Mouse (Mus musculus): Measurements from ENCODE around the gene Pah.

The Pah gene

DNA sequence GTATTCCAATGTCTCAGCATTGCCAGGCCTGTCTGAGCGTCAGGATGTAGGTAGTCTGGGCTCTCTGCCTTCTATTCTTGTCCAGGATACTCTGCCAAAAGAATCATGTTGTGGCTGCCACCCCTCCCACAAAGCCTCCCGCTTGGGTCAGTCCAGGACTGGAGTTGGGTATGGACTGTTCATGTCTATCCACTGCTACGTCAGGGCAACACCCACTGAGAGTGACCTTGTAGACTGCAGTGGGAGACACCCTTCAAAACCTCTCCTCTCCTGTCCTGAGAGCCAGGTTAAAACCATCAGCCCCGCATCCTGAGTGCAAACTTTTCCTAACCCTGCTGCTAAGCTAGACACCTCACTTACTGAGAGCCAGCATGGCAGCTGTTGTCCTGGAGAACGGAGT is at the start of gene Pah:
Gene Pah, plus strand, starts transcription at position 150 of the 400 bp plus-strand sequence.
- no peak for DNase-seq (ENCODE audit: extremely low spot score, low read depth, low spot score)

DNA sequence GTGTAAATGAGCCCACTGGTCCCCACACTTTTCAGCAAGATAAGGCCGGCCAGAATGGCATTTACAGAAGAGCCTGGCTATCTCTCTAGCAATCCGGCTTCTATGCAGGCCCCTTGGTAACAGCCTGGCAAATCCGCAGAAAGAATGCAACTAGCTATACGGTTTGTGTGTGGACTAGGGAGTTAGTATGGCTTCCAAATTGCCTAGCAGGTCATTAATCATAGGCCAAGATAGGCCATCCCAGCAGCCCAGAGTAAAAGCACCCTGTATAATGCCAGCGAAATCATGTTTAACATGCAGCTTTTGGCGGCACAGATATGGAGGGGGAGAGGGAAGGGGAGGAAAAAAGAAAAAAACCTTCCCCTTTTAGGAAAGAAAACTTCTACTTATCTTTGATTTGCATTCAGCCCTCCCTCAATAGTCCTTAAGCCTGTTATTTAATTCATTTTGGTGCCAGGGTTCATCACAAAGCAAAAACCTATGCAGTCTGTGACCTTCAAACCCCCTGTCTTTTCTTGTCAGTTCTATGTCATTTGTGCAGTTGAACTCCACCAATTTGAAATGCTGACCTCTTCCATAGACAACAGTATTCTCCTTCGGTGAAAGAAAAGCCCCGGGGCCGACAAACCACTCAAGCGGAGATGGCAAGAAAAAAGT is 48.0 kb upstream of the Pah start:
- DNase-seq (ENCODE audit: extremely low spot score, low read depth, low spot score) = no peak

DNA sequence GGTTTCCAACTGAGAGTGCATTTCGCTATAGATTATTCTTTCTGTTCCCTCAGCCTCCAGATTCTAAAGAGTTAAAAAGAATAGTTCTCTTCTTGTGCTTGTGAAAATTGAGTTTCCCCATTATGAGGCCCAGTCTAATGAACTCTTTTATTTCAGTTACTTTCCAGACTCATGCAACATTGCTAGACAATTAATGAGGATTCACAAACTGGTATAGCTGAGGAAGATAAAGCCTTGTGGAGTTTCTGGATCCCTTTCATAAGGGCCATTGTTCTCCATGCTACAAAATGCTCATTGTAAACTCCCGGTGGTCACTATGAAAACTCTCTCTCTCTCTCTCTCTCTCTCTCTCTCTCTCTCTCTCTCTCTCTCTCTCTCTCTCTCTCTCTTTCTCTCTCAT is 46.6 kb upstream of the Pah start:
- no peak for DNase-seq (ENCODE audit: extremely low spot score, low read depth, low spot score)

DNA sequence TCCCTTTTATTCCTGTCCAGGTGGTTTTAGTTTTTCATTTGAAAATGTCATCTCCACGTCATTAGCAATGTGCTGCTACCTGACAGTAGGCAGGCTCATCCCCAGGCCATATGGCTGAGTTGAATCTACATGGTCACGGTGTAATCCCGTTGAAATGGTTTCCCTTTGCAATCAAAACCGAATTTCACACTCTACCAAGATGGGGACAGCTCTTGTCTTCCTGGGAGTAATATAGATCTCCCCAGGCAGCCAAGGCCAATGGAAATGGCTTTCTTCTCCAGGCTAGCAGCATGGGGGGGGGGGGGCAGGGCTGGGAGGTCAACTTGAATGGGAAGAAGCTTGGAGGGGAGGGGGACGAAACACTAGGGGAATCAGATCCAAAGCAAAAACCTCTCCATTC is 43.7 kb upstream of the Pah start:
- no peak for DNase-seq (ENCODE audit: extremely low spot score, low read depth, low spot score)

DNA sequence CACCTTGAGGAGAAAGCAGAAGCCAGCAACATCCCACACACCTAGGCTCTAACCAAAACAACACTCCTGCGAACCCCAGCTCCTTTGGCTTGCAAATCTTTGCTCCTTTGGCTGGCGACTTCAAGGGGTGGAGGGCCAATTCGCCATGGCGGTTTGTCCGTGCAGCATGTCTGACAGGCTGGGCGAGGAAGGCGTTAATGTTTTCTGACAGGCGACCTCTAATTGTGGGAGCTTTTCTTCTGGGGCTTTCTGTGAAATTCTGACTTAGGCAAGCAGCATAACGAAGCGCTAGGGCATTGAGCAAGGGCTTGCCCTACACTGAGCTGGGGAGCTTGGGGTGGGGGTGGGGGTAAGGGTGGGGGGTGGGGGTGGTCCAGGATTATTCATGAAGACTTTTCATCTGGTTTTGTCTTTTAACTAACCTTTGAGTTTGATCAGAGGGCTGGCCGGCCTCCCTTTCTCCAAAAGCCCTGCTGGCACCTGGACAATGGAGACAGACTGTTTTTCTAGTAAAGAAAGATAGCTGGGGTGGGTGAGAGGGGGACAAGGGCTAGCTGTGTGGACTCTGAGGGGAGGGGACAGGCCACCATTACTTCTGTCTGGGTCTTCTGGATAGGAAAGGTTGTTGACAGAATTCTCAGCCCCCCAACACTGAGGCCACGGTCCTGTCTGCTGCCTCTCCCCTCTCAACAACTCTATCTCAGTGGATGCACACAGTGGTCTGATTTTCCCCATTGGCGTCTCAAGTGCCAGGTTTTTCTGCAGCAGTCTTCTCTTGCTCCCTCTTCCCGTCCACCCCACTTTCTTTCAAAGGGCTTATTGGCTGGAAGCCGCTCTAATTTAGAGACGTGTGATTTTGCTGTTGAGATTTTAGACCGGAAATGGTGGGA is 36.5 kb upstream of the Pah start:
- no peak for DNase-seq (ENCODE audit: extremely low spot score, low read depth, low spot score)

DNA sequence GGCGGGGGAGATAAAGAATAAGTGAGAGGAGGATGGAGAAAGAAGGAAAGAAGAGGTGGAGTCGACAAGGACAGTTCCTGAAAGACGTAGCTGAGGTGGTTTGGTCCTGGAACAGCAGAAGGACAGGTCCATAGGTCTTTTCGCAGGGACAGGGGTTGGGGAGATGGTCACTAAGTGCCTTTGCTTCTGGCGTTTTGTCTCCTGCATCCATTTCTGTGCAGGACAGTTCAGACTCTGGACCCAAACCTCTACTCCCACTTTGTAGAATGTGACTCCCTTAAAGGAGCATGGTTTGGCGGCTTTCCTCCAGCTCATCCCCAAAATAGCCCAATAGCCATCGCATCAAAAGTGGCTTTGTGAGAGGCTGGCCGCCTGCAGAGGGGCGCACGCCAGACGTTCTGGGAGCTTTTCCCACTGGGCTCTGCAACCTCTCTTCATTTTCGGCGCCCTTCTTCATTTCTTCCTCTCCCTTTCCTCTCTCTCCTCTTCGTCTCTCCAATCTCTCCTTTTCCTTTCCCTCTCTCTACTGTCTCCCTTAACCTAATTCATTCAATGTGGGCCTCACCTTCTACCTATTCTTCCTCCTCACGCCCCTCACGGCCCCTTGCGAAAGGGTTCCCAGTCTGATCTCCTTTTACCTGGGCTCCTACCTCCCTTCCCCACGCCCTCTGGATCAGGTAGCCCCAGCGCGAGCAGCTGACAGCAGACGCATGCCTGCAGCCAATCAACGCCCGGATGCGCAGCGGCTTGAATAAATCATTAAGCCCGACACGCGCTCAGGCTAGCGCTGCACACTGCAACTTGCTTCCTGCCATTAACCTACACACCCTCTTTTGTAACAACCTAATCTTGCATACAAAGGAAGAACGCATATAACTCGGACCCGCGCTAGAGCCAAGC is 35.6 kb upstream of the Pah start:
- no peak for DNase-seq (ENCODE audit: extremely low spot score, low read depth, low spot score)

DNA sequence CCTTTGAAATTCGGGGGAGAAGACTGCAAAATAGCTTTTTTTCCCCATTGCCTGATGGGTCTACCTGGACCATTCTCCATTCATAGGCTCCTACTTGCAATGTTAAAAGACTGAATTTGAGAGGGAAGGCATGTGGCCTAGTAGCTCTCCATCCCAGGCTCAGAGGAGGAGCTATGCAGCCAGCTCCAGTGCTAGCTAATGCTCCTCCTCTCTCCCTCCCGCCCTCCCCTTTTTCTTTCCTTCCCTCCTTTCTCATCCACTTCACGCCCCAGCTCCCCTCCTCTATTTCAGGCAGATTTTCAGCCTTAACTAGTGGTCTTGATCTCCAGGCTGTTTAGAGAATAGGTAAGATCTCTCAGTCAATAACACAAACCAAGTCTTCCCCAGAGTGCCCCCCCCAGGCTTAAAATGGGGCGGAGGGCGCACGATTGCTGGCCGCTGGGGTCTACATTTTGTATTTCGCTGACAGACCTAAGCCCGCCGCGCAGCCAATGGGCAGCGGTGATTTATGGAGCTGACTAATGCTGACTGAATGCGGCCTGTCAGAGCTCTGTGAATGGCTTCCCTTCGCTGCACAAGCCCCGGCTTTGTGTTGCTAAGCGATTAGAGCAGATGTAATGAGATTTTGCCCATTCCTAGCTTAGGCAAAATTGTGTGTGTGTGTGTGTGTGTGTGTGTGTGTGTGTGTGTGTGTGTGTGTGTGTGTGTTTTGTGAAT is 33.0 kb upstream of the Pah start:
- DNase-seq (ENCODE audit: extremely low spot score, low read depth, low spot score) = no peak

DNA sequence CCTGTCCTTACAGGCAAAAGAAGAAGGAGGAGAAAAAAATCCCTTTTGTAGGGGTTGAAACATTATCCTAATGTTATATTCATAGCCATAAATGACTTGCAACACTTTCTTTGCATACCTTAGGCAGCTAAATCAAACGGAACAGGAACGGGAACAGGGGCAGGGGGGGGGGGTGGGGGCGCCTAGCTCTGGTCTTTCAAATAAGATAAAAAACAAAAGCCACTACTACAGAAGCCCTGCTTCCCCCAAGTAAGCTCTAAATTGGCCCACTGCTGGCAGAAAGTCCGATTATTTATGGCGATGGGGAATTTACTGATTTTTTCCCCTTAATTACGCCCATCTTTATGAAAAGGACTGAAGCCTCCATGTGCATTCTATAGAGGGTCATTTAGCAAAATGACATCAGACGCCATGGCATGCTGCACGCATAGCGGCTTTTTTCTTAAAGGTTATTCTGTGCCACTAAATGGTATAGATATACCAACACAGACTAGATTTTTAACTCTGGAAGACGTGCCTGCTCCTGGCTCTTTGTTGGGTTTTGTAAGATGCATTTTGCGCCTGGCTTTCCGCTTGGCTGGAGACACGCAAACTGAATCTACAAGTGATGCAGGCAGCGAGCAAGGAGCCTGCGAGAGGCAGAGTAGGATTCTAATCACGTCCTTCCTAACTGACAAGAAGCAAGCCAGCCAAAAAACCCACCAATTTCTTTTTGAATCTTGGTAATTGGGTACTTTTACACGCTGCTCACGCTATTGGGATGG is 32.2 kb upstream of the Pah start:
- DNase-seq (ENCODE audit: extremely low spot score, low read depth, low spot score) = no peak

DNA sequence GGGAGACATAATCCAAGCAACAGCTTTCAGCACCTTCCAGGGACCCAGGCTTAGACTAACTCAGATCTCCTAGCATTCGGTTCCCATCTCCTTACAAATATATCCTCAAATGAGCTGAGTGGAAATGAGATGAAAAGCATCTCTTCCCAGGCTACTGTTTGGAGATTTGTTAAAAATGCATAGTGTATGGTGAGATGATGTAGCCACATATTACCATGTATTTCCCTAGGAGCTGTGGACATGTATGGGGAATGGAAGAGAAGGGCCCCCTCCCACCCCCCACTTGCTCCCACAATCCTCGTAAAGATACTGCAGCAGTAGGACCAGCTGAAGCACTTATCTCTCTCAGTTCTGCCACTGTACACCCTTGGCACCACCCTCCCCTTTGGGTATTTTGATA is 31.3 kb upstream of the Pah start:
- no peak for DNase-seq (ENCODE audit: extremely low spot score, low read depth, low spot score)

DNA sequence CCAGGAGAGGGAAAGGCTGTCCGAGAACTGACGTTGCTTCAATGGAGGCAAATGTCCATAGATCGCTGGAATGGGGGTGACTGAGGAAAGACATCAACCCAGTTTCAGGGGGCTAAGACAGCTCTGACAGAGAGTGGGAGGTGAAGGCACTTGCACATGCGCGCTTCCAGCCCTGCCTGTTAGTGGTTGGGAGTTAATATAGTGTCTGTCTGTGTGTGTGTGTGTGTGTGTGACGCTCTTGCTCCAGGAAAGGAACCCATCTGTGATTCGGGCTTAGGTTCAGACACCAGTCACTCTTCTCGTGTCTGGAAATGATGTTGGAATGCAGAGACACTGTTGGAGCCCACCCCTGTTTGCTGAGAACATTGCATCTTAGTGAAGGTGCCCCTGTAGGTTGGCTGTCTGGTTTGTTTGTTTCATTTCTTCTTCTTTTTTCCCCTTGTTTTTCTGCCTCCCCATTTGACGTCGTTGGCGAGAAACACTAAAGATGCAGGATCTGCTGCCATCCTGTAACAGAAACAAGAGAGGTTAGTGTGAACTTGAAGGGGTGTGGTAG is 30.0 kb upstream of the Pah start:
- no peak for DNase-seq (ENCODE audit: extremely low spot score, low read depth, low spot score)

DNA sequence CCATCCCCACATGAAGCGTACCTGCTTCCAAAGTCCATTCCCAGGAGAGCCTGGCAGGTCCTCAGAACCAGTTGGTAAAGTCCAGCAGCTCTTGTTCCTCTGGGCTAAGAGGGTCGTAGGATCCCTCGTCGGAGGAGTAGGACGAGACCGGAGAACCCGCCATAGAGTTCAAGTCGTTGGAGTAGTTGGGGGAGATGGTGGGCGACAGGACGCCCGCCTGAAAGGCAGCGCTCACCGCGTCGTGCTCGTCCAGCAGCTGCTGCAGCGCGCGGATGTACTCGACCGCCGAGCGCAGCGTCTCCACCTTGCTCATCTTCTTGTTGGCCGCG is 29.3 kb upstream of the Pah start:
- DNase-seq (ENCODE audit: extremely low spot score, low read depth, low spot score) = no peak

DNA sequence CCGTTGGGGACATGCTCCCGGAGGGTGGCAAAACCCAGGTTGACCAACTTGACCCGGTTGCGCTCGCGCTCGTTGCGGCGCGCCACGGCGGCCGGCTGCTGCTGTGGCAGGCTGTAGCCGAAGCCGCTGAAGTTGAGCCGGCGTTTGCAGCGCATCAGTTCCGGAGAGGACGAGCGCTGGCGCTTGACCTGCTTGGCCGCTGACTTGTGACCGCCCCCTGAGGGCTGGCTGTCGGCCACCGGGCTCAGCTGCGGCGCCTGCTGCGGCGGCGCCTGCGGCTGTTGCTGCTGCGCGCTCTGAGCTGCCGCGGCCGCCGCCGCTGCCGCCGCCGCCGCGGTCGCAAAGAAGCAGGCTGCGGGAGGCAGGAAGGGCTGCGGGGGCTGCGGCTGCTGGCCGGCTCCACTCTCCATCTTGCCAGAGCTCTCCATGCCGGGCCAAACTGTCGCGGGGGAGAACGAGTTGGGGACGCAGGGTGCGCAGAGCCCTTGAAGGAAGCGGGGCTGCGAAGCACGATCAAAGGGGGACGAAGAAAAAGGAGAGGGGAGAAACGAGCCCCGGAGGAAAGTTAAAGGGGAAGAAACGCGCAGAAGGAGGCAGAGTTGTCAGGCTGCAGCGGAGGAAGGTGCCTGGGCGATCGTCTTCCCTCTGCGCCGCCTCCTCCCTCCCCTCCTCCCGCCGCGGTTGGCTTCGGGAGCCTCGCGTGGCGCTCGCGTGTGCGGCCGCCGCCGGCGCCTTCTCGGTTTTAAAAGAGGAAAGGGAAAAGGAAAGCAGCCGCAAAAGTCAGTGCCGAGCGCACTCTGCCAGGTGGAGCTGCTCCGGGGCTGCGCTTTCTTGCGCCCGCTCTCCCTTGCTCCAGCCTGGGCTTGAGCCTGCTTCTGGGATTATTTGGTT is 28.7 kb upstream of the Pah start:
- no peak for DNase-seq (ENCODE audit: extremely low spot score, low read depth, low spot score)

DNA sequence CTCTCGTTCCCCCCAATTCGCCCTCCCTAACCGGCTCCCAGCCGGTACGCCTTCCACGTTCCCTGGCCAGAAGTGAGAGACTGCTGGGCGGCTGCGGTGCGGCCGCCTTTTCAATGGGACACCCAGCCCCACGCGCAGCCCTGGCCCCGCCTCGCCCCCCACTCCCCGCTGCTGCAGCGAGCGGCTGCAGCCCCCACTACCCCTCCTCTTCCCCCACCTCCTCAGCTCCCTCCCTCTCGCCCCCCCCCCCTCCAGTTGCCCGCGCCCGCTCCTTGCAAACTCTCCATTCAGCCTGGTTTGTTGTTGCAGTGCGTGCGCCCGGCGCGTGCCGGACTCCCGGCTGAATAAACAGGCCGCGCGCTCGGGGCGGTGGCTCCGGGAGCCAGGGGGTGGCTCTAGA is 28.0 kb upstream of the Pah start, which contains the start of gene Ascl1:
Gene Ascl1, minus strand, starts transcription at position 85 of the 400 bp plus-strand sequence.
- DNase-seq (ENCODE audit: extremely low spot score, low read depth, low spot score) = no peak

DNA sequence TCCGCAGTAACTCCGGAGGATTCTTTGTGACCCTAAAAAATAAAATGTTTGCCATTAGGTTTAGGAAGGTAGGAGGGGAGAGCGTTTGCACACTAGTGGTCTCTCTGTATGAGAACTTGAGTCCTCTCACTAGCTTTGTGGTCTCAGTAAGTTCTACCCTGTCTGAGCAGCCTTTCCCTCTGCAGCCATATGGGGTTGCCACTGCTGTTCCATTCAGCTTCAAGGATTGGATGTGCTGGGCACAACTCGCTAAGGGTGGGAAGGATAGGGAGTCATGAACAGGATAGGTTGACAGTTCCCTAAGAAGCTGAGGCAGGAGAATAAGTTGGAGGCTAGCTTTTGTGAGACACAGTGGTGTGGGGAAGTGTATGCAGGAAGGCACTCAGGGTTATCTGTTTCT is 27.4 kb upstream of the Pah start:
- DNase-seq (ENCODE audit: extremely low spot score, low read depth, low spot score) = no peak

DNA sequence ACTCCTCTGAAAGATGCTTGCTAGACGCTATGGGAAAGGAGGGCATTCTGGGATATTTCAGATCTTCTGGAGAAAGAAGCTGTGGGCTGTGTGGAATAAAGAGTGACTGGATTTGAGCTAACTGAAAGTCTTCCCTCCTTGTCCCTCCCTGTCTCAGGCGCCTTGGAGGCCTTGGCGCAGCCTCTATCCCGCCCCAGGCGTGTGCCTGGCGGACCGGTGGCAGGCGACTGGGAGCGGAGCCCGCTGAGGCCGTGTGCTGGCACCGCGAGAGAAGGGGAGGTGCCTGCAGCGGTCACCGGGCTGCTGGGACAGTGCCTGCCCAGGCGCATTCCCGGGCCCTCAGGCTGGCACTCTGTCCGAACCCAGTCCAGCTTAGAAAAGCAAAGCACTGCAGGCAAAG is 27.0 kb upstream of the Pah start:
- no peak for DNase-seq (ENCODE audit: extremely low spot score, low read depth, low spot score)

DNA sequence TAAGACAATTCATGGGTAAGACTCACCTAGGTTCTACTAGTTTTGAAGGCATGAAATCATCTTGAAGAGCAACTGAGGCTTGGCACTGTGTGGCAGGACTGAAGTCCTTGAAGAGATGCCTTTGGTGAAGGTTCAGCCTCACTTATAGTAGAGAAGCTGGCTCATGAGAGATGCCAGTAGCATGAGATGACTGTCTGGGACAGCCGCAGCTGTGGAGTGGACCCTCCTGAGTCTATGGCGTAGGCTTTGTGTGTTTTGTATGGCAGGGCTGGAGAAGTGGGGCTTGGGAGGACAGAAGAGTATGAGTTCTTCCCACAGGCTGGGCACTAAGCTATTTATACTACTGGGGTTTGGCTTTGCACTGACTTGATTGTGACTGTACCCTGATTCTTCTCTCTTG is 24.5 kb upstream of the Pah start:
- DNase-seq (ENCODE audit: extremely low spot score, low read depth, low spot score) = no peak

DNA sequence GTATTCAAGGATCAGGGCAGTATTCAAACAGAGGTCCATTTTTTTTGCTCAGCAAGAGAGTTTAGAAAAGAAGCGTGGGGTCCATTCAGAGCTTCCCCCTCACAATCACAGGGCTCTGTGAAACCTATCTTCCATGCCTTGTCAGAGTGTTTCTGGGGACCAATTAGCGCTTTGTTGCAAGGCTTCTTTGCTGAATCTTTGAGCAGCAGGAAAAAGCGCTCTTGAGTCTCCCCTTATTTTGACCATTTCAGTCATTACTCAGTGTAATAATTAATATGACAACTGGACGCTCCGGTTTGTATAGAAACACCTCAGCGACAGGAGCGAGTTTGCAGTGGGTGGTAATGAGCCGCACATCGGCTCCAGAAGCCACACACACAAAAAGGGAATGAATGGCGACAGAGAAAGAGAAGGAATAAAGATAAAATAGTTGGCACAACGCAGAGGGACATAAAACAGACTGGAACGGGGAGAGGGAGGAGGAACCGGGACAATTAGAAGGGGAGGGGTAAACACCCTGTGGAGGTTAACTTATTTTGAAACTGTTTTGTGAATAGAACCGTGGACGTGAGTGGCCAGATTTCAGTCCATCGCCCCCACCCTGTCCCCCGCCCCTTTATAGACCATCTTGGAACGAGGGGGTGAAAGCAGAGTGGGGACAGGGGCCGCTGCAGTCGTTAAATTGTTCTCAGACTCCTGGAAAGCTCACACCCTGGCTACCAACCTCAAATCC is 20.5 kb upstream of the Pah start:
- no peak for DNase-seq (ENCODE audit: extremely low spot score, low read depth, low spot score)

DNA sequence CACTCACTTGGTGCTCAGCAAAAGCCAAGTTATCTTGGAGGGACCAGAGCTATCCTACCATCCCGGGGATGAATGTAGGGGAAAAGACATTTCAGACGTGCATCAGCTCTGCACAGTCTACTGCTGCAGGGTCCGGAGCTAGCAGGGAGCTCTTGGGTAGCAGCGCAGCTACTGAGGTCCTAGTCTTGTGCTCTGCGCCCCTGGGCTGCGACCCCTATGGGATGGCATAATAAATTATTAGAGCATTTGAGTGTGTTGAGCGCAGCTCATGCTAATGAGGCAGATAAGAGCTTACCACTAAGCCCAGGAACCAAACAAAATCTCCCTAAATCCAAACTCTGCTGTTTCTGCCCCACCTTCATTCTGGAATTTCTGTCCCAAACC is 19.9 kb upstream of the Pah start:
- DNase-seq (ENCODE audit: extremely low spot score, low read depth, low spot score) = no peak
